Mouse (Mus musculus) megakaryocyte-erythroid progenitor cell, adult 5-6 weeks (primary cell): ENCODE data around the gene Aak1. TPM values are rescaled to one million over a fixed set of nuclear protein-coding genes. Genes with fewer than 3 reads are reported as not detected.
A peak's percentile ranks its signal among the peaks of the same experiment; 100 is the strongest.
"Not testable (repeated sequence)": the region's sequence is repeated elsewhere in the genome, so short reads cannot be mapped to it uniquely, and the experiment has no call there.

Experiments
- ATAC-seq: replicated peaks from 2 replicates; pipeline ENCODE4 v1.8.0; 2016; ENCODE audit warnings: mild to moderate bottlenecking, inconsistent platforms; ENCODE audit not compliant: severe bottlenecking, poor library complexity, low FRiP score, low TSS enrichment
- total RNA-seq, 2 experiments: library from RNA; stranded (forward) in 1 of 2; stranded (reverse) in 1 of 2; fragments of 200-1000, 215-1000 nt in 1 of 2; fragments of >200 nt in 1 of 2; fragmentation: Nextera tagmentation in 1 of 2; gene quantifications; 2 replicates each; pipeline ENCODE4 v1.2.3; 2014 to 2017

The Aak1 gene
- total RNA-seq, 2 experiments from 2014 or later = 7.9 to 33.3 TPM

DNA sequence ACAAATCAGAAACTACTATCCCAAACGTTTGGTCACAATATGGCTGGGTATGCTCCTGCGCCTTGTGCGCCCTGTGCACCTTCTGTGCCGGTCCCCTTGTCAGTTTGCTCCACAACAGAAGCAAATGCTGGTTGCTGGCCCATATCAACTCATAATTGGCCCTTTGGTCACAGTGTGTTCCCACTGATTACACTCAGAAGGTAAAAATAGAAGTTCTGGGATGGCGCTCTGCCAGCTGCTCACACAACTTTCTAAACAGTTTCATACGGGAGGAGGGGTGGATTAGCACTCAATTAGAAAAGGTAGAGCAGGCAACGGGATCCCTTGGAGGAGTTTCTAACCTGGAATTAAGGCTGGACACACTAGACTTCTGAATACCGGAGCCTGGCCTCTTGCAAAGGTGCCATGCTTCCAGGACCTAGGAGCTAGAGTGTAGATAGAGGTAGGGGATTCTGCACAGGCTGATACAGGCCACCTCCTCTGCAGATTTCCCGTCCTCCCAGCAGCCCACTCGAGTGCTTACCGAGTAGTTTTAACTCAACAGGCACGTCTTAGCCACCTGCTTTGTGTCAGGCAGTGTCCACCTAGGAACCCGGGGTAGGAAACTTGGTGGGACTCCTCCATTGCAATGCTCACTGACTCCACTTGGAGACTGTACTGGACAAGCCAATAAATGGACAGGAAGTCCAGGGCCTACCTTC, 16.4 kb upstream of the Aak1 start:
- ATAC-seq = peak; percentile 99

DNA sequence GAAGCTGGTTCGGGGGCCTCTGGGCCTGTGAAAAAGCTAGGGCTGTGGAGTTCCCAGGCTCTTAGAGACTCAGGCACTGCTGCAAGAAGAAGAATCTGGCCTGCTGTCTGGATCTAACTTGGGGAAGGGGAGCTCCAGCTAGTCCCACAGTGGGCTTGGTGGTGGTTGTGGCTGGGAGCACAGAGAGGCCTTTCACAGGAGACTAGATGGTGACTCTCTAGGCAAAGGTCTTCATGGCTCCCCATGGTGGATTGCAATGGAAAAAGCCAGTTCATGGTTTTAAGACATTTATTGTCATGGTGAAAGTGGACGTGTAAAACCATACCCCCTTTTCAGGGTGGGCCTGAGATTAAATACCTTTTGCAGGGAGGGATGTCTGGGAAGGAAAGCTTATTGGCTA, 10.2 kb upstream of the Aak1 start:
- no peak for ATAC-seq

- no peak for ATAC-seq
Observed at GRCm38 (mm10) chr6:86841949-86842348, 7.4 kb upstream of the Aak1 start.

DNA sequence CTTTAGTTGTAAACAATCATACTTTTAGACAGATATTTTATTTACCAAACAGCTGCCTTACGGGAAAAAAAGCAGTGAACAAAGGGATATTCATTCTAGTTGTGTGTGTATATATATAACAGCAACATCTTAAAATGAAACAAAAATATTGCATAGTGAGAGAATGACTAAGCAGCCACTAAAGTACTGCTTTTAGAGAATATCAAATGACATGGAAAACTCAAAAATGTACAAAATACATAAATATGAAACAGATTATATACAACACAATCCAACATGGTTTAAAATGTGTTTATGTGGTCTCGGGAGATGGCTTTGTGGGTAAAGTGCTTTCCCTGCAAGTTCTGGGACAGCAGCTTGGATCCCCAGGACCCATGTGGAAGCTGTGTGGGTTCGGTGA, 5.7 kb upstream of the Aak1 start:
- no peak for ATAC-seq

DNA sequence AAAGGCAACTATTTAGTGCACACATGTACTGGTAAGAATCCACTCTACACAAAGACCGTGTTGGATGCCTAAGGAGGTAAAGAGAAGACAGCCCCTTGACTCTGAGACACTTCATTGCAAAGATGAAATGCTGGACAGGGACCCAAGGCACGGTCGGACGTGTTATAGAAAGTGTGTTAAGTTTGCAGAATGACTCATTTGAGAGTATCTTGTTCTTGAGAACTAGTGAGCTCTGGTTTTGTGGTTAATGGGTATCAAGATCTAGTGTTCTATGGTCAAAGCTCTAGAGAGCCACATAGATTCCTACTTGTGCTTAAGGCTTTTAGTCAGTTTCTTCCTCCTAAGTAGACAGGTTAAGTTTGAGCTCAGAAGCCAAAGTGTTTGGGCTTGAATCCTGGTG, 2.9 kb upstream of the Aak1 start:
- no peak for ATAC-seq

DNA sequence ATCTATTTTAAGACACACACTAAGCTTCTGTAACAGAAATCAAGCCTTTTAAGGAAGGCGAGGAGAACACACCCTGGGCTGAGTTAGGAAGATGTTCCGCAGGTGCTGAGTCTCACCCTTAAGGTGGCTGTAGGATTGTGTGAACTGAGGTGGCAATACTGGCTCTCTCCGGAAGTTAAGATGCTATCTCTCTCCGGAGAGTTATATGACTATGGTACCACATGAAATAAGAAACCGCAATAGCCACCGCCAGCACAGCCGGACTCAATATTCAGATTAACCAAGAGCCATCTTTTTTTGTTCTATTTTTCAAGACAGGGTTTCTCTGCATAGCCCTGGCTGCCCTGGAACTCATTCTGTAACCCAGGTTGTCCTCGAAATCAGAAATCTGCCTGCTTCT, 1.5 kb upstream of the Aak1 start:
- no peak for ATAC-seq

DNA sequence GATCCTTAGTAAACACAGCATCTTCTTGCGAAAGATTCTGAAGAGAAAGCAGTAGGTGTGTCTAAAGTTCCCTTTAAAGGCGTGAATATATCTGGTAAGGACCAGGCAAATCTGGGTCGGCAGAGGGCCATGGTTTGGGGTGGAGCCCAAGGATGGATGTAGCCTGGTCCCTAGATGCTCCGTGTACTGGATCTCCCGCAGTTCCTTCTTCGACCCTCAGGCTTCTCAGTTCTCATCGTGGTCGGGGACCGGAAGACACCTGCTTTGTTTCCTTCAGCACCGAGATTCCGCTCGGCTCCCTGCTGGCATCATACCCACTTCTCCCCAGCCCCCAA, 770 bp upstream of the Aak1 start:
- ATAC-seq = peak; percentile 55

- no peak for ATAC-seq
Observed at GRCm38 (mm10) chr6:86849692-86850445, 552 bp downstream of the Aak1 start.

DNA sequence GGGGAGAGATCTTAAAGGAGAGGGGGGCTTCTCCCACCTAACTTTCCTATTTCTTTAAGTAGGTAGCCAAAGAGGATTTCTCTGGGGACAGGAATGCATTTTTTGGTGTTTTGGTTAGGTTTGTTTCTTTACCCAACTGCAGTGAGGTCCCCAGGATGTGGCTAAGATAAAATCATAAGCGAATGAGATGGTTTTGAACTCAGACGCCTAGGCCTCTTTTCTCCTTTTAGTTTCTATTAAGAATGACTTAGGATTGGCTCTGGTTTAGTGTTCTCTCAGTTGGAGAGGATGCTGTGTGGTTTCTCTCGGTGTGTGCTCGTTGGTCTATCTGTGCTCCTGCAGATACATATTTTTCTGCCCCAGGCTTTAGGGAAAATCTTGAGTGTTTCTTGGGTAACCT, 1.3 kb downstream of the Aak1 start:
- ATAC-seq = no peak

GRCm38 (mm10) chr6:86851561-86851960, 2.2 kb downstream of the Aak1 start:
- no peak for ATAC-seq

GRCm38 (mm10) chr6:86853928-86854327, 4.6 kb downstream of the Aak1 start:
- ATAC-seq = no peak

- ATAC-seq = no peak
Observed at GRCm38 (mm10) chr6:86854941-86855340, 5.6 kb downstream of the Aak1 start.

DNA sequence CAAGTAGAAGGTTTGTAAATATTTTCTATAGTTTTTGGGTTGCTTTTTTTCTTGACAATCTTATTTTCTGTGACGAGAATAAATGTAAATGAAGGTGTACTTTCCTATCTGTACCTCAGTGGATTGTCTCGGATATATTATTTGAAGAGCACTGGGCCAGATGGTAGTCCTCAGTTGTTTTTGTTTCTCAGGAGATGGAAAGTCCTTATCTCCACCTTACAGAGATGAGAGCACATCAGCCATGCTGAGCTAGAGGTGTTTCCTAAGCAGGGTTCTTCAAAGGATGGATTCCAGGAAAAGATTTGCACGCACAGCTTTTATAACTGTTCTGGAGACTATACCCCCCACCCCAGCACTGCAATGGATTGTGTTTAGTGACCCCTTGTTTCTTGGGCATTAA, 9.3 kb downstream of the Aak1 start:
- ATAC-seq = no peak

- ATAC-seq = no peak
Observed at GRCm38 (mm10) chr6:86860732-86861463, 11.6 kb downstream of the Aak1 start.

GRCm38 (mm10) chr6:86864358-86864757, 15.0 kb downstream of the Aak1 start:
- no peak for ATAC-seq

- ATAC-seq = no peak
Observed at GRCm38 (mm10) chr6:86870335-86870734, 21.0 kb downstream of the Aak1 start.

GRCm38 (mm10) chr6:86871783-86872182, 22.5 kb downstream of the Aak1 start:
- no peak for ATAC-seq

DNA sequence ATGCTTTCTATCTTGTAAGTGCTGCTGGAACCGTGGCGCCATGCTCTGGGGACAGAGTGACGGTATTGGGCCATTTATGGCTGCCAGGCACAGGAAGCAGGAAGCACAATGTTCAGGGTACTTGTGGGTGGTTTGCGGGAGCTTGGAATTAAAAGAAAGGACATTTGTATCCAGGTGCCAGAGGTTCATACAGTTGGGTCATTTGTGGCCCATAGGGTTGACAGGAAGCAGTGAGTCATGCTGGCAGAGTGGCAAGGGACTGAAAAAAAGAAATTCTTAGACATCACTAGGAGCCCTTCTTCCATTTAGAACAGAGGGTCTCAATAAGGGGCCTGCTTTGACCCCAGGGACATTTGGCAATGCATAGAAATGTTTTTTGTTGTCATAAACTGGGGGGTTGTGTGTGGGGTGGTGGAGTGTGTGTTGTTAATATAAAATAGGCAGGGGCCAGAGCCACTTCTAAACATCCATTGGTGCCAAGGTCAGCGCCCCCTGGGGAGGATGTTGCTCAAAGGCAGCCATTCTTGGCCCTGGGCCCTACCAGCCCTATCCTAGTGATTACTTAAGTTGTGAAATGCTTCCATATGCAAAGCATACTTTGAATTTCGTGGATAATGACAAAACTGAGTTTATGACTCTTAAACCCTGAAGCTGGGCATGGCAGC, 25.5 kb downstream of the Aak1 start:
- no peak for ATAC-seq

GRCm38 (mm10) chr6:86876451-86876850, 27.1 kb downstream of the Aak1 start:
- ATAC-seq = no peak

DNA sequence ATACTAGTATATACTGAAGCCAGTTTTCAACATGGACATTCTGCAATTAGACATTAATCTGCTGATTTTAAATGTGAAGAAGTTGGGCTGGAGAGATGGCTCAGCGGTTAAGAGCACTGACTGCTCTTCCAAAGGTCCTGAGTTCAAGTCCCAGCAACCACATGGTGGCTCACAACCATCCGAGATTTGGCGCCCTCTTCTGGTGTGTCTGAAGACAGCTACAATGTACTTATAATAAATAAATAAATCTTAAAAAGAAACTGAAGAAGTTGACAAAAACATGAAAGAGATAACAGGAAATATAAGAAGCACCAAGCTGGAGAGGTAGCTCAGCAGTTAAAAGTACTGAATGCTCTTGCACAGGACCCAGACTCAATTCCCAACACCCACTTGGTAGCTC, 29.3 kb downstream of the Aak1 start:
- not testable (repeated sequence) for ATAC-seq
